Comparison of ENCODE assay signal across 8 mouse cellular contexts in genomic region chr2:25196172-25196954, GRCm38 (mm10). TPM values are rescaled to one million over a fixed set of nuclear protein-coding genes. Genes with fewer than 3 reads are reported as not detected.
DNase-seq lines count a peak whose midpoint lies in the region; ATAC-seq and TF ChIP-seq lines count a peak whose summit lies in the region.

TSS of gene Tor4a (minus strand) at chr2:25196886.

- H3K36me3 ChIP-seq in kidney, adult 2 months (ENCODE audit: control insufficient read depth, insufficient read depth, low read length), result no peaks in the 10 kb centered on the region; the same call in 1 of the 2 replicates
- peaks cover 18% of the 10 kb centered on the region for H3K36me3 ChIP-seq in lung, embryonic 16.5 days (ENCODE audit: control insufficient read depth, insufficient read depth, low read length)
- H3K36me3 ChIP-seq in small intestine, adult 2 months (ENCODE audit: control insufficient read depth, insufficient read depth, low read length), result peaks cover 26% of the 10 kb centered on the region

- peak; percentile 49 for DNase-seq in layer of hippocampus, adult 11-12 months (ENCODE audit: low spot score)
- no peak for DNase-seq in layer of hippocampus, adult 9-10 months (ENCODE audit: low spot score)
- DNase-seq in heart, adult 8-10 months (ENCODE audit: low spot score), result peak; percentile 94
- DNase-seq in kidney, adult 2 months, result peak; percentile 96
- no peak for DNase-seq in cerebellum, adult 11-12 months

- H3K4me2 ChIP-seq in lung, embryonic 16.5 days (ENCODE audit: low read depth, low read length), result peak within 1 kb of the TSS; percentile 65

- H3K9me3 ChIP-seq in lung, embryonic 16.5 days (ENCODE audit: control insufficient read depth, low read length), result no peaks in the 10 kb centered on the region

- no peak for TF ChIP-seq CTCF in kidney, adult 2 months (conservative IDR thresholded peaks at IDR 0.05; ENCODE audit: insufficient read depth, insufficient read length, low read depth, low read length)
- TF ChIP-seq CTCF in small intestine, adult 2 months (IDR thresholded peaks at IDR 0.05; ENCODE audit: extremely low read depth, insufficient read length, insufficient replicate concordance, low read depth, low read length), result no peak

- H3K4me3 ChIP-seq in brown adipose tissue, adult 24 weeks (ENCODE audit: insufficient read depth, low read depth, low read length), result peak within 1 kb of the TSS; percentile 63
- peak within 1 kb of the TSS; percentile 43 for H3K4me3 ChIP-seq in kidney, adult 2 months (ENCODE audit: insufficient read depth, low read depth, low read length)
- peak within 1 kb of the TSS; percentile 47 for H3K4me3 ChIP-seq in lung, embryonic 16.5 days (ENCODE audit: low read length)
- peak within 1 kb of the TSS; percentile 69 for H3K4me3 ChIP-seq in small intestine, adult 2 months (ENCODE audit: low read depth, low read length)

- TF ChIP-seq POLR2A in kidney, adult 2 months (IDR thresholded peaks at IDR 0.05; ENCODE audit: low read depth, low read length), result peak; percentile 55
- TF ChIP-seq POLR2A in small intestine, adult 2 months (IDR thresholded peaks at IDR 0.05; ENCODE audit: low read depth, low read length), result peak; percentile 63

- peak within 1 kb of the TSS; percentile 64 for H3K9ac ChIP-seq in lung, embryonic 16.5 days (ENCODE audit: low read length)

- peak within 1 kb of the TSS; percentile 85 for H3K27ac ChIP-seq in brown adipose tissue, adult 24 weeks (replicated peaks; ENCODE audit: low read depth, low read length)
- peak within 1 kb of the TSS; percentile 93 for H3K27ac ChIP-seq in kidney, adult 2 months (ENCODE audit: insufficient read depth, low read depth, low read length)
- H3K27ac ChIP-seq in lung, embryonic 16.5 days (ENCODE audit: low read length), result peak within 1 kb of the TSS; percentile 87
- peak within 1 kb of the TSS; percentile 97 for H3K27ac ChIP-seq in small intestine, adult 2 months (ENCODE audit: insufficient read depth, low read depth, low read length)

- ATAC-seq in lung, embryonic 16.5 days (ENCODE audit: low read depth), result peak; percentile 79

- WGBS in kidney, adult 2 months, result 16% methylated on average over 8 of the region's 8 CpGs
- WGBS in lung, embryonic 16.5 days, result 10% methylated on average over 8 of the region's 8 CpGs
- 2% methylated on average over 8 of the region's 8 CpGs for WGBS in small intestine, adult 2 months

- H3K4me1 ChIP-seq in brown adipose tissue, adult 24 weeks (ENCODE audit: control insufficient read depth, insufficient read depth, insufficient read length, low read length), result peaks cover 22% of the 10 kb centered on the region
- H3K4me1 ChIP-seq in kidney, adult 2 months (ENCODE audit: control insufficient read depth, insufficient read depth, low read length), result peaks cover 10% of the 10 kb centered on the region; the same call in 1 of the 2 replicates
- peaks cover 22% of the 10 kb centered on the region for H3K4me1 ChIP-seq in lung, embryonic 16.5 days (replicated peaks; ENCODE audit: control insufficient read depth, insufficient read depth, low read length)
- H3K4me1 ChIP-seq in small intestine, adult 2 months (ENCODE audit: control insufficient read depth, insufficient read depth, insufficient read length, low read length), result peaks cover 40% of the 10 kb centered on the region

- H3K27me3 ChIP-seq in kidney, adult 2 months (replicated peaks; ENCODE audit: control insufficient read depth, insufficient read depth, low read length), result no peaks in the 10 kb centered on the region
- peaks cover 4% of the 10 kb centered on the region; the same call in 1 of the 2 replicates for H3K27me3 ChIP-seq in lung, embryonic 16.5 days (ENCODE audit: control insufficient read depth, insufficient read depth, low read depth, low read length)
- H3K27me3 ChIP-seq in small intestine, adult 2 months (ENCODE audit: control insufficient read depth, insufficient read depth, low read length), result no peaks in the 10 kb centered on the region

RNA-seq across cellular contexts. Expression of gene Tor4a, which starts in this region (rescaled TPM):
- 1.8 and 6.0 TPM in 2 replicates for polyA plus RNA-seq in brown adipose tissue, adult 24 weeks (2012; ENCODE audit: insufficient read depth, insufficient read length, missing spikeins)
- total RNA-seq in heart, adult 8-10 months (2022), result 1 to 10 TPM; 3.9 to 5.0 (median 4.7) TPM
- 21.8 and 26.9 TPM in 2 replicates for polyA plus RNA-seq in kidney, adult 2 months (2012; rRNA removed)
- polyA plus RNA-seq in lung, embryonic 16.5 days (2015; fragmentation: Nextera tagmentation; extraction: Ambion mirVana), result 10.0 and 12.5 TPM in 2 replicates
- 37.3 and 49.3 TPM in 2 replicates for polyA plus RNA-seq in small intestine, adult 2 months (2012; rRNA removed)

Comparison
In these comparisons a context has a peak if more than half of its experiments do, and no peak if none do; other contexts are left out.
1. DNase-seq: peak in layer of hippocampus, adult 11-12 months (single experiment), heart, adult 8-10 months (single experiment) and kidney, adult 2 months (single experiment); none in layer of hippocampus, adult 9-10 months (single experiment) and cerebellum, adult 11-12 months (single experiment).
2. Peak in every context shown above with its lines, with median percentiles within 50 percentile points of each other: H3K27ac ChIP-seq and H3K4me3 ChIP-seq.